Mouse (Mus musculus) kidney, adult 2 months (tissue): ENCODE results near the gene Slc7a1. TPM values are rescaled to one million over a fixed set of nuclear protein-coding genes. Genes with fewer than 3 reads are reported as not detected.
A peak's percentile ranks its signal among the peaks of the same experiment; 100 is the strongest.

Experiments used
- DNase-seq: peaks from one replicate; pipeline ENCODE4 v3.0.0; 2021
- H3K27ac ChIP-seq: fragments of 200-500 bp; 2 replicates; pipeline ENCODE4 v1.5.1; 2012; ENCODE audit warnings: low read depth, low read length, control low read depth, inconsistent platforms; ENCODE audit not compliant: insufficient read depth
- H3K27me3 ChIP-seq: fragments of 200-500 bp; replicated peaks from 2 replicates; pipeline ENCODE4 v1.6.1; 2012; ENCODE audit warnings: mild to moderate bottlenecking, moderate library complexity, low read length, inconsistent platforms; ENCODE audit not compliant: control insufficient read depth, insufficient read depth
- H3K36me3 ChIP-seq: fragments of 200-500 bp; 2 replicates; pipeline ENCODE4 v1.6.1; 2012; ENCODE audit warnings: mild to moderate bottlenecking, moderate library complexity, low read length, inconsistent platforms; ENCODE audit not compliant: control insufficient read depth, insufficient read depth
- H3K4me1 ChIP-seq: fragments of 200-500 bp; 2 replicates; pipeline ENCODE4 v1.6.1; 2011; ENCODE audit warnings: low read length; ENCODE audit not compliant: control insufficient read depth, insufficient read depth
- H3K4me3 ChIP-seq: fragments of 200-500 bp; 2 replicates; pipeline ENCODE4 v1.5.1; 2011; ENCODE audit warnings: mild to moderate bottlenecking, low read depth, low read length, control low read depth; ENCODE audit not compliant: insufficient read depth
- CTCF ChIP-seq: fragments of 200-500 bp; conservative IDR thresholded peaks from 2 replicates; pipeline ENCODE4 v1.5.1; 2011; ENCODE audit warnings: low read depth, mild to moderate bottlenecking, control low read depth, low read length, moderate library complexity, mixed read lengths; ENCODE audit not compliant: insufficient read depth, insufficient read length
- POLR2A ChIP-seq: fragments of 200-500 bp; IDR thresholded peaks from one replicate; pipeline ENCODE4 v1.6.1; 2011; ENCODE audit warnings: low read depth, low read length, control low read depth
- WGBS: fragments of 180-500 bp; shearing (Covaris S2); methylation state at CpG from one replicate; pipeline ENCODE4 v1.1.7; 2018; 5-methylcytosine and 5-hydroxymethylcytosine counted together
- polyA plus RNA-seq: library from polyadenylated mRNA; depleted of rRNA; stranded (reverse); fragments of >200 nt; gene quantifications from 2 replicates; pipeline ENCODE4 v1.2.3, GENCODE M21; 2012

Slc7a1 gene
- polyA plus RNA-seq, 1 experiment = 4.0 TPM

DNA sequence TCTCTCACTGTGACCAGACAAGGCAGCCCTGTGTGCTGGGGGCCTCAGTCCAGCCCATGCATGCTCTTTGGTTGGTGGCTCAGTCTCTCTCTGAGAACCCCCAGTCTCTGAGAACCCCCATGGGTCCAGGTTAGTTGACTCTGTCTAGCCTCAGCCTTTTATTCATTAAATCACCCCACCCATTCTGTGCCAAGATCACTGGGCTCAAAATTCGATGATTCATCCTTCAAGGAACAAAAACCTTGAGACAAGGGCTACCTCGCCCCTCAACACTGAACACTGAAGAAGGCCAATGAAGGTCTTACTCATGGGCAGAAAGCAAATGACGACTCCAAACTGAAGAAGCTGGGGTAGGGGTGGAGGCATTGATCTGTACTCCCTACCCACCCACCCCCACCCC, 31.9 kb downstream of the Slc7a1 start:
- Histone ChIP-seq H3K4me3 (no peak overlapping the region), H3K4me1 (no peaks in the 10 kb centered on the region; the same call in 1 of the 2 replicates), H3K36me3 (no peaks in the 10 kb centered on the region), H3K27ac (no peak overlapping the region), H3K27me3 (no peaks in the 10 kb centered on the region)
- DNase-seq = no peak
- TF ChIP-seq CTCF (no peak), POLR2A (no peak)
- 86% methylated on average over 3 of the region's 3 CpGs for WGBS

DNA sequence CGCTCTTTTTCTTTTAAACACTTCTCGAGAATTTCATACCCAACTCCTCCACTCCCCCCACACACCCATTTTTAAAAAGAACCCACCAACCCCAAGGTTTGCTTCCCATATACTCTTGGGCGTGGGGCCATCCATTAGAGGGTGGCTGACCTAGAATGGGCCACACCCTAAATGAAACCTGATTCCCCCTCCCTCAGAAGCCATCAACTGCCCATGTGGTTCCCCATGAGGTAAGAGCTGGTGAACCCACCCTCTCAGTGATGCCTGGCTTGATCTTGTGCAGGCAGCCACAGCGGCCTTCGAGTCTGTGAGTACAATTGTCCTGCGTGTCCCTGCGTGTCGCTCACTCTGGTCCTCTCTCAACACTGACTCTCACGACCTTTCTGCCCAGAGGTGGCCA, 33.2 kb downstream of the Slc7a1 start:
- H3K27me3 ChIP-seq = no peaks in the 10 kb centered on the region
- H3K4me3 ChIP-seq = no peak overlapping the region
- no peak overlapping the region for H3K27ac ChIP-seq
- no peak for DNase-seq
- no peak for TF ChIP-seq CTCF
- TF ChIP-seq POLR2A = no peak
- H3K36me3 ChIP-seq = no peaks in the 10 kb centered on the region
- WGBS = 87% methylated on average over 9 of the region's 9 CpGs
- no peaks in the 10 kb centered on the region; the same call in 1 of the 2 replicates for H3K4me1 ChIP-seq

DNA sequence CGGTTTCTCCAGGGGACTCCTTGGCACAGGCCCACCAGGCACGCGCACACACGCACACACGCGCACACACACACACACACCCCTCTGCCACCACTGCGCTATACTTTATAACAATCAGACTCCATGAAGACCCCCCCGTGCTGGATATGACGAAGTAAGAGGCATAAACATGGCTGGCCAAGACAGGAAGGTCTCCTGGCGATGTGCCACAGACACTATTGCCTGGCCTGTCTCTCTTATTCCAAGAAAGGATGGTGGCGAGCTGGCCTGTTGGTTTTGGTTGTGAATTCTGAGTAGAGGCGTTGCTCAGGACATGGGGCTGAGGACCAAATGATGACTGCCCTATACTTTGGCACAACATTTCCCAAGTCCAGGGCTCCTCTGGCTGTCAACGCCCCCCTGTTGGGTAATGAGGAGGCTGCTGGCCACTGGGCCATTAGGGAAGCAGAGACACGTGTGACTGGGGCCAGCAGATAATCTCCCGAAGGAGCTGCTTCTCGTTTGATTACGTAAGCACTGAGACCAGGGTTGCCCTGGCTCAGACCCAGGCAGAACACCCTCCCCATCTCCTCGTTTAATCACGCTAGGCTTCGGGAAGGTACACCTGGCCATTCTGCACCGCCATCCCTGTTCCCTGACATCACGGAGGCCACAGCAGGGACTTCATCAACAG, 36.1 kb downstream of the Slc7a1 start:
- Histone ChIP-seq H3K4me1 (no peaks in the 10 kb centered on the region; the same call in 1 of the 2 replicates), H3K27me3 (no peaks in the 10 kb centered on the region), H3K27ac (no peak overlapping the region), H3K4me3 (no peak overlapping the region), H3K36me3 (no peaks in the 10 kb centered on the region)
- 84% methylated on average over 22 of the region's 22 CpGs for WGBS
- TF ChIP-seq POLR2A (no peak), CTCF (no peak)
- DNase-seq = no peak

DNA sequence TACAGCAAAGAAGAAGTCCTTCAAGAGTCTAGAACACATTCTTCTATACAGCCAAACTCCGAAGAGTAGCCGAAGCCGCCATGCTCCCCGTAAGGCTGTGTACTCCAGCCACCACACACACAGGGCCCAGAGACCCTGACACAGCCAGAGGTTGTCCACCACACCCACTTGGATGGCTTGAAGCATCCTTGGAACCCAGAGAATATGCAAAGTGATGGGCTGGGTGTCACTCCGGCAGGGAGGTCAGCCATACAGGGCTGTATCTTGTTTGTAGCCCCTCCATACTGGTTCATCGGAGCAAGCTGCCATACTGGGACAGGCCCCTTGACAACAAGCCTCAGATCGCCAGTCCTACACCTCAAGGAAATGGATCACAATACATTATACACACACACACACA, 37.4 kb downstream of the Slc7a1 start:
- no peak for DNase-seq
- Histone ChIP-seq H3K27ac (peak overlapping the region; percentile 35; the same call in 1 of the 2 replicates), H3K4me1 (no peaks in the 10 kb centered on the region; the same call in 1 of the 2 replicates), H3K36me3 (no peaks in the 10 kb centered on the region), H3K4me3 (no peak overlapping the region), H3K27me3 (no peaks in the 10 kb centered on the region)
- TF ChIP-seq CTCF = no peak
- no peak for TF ChIP-seq POLR2A
- WGBS = 95% methylated on average over 7 of the region's 7 CpGs

DNA sequence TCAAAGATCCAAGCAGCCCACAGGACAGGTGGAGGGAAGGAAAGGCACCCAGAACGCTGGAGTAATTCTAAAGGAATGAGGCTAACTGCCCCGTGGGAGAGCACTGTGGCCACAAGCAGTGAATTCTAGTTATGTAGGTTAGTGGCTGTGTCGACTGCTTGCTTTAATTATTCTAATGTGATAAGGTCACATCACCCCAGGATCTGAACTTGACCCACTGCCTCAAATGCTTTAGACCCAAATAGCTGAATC, 38.0 kb downstream of the Slc7a1 start:
- Histone ChIP-seq H3K27ac (peak overlapping the region; percentile 35), H3K27me3 (no peaks in the 10 kb centered on the region), H3K4me1 (no peaks in the 10 kb centered on the region; the same call in 1 of the 2 replicates), H3K36me3 (no peaks in the 10 kb centered on the region), H3K4me3 (no peak overlapping the region)
- WGBS = 10% methylated on average over 3 of the region's 3 CpGs
- peak; percentile 34 for DNase-seq
- TF ChIP-seq POLR2A = no peak
- TF ChIP-seq CTCF = no peak

DNA sequence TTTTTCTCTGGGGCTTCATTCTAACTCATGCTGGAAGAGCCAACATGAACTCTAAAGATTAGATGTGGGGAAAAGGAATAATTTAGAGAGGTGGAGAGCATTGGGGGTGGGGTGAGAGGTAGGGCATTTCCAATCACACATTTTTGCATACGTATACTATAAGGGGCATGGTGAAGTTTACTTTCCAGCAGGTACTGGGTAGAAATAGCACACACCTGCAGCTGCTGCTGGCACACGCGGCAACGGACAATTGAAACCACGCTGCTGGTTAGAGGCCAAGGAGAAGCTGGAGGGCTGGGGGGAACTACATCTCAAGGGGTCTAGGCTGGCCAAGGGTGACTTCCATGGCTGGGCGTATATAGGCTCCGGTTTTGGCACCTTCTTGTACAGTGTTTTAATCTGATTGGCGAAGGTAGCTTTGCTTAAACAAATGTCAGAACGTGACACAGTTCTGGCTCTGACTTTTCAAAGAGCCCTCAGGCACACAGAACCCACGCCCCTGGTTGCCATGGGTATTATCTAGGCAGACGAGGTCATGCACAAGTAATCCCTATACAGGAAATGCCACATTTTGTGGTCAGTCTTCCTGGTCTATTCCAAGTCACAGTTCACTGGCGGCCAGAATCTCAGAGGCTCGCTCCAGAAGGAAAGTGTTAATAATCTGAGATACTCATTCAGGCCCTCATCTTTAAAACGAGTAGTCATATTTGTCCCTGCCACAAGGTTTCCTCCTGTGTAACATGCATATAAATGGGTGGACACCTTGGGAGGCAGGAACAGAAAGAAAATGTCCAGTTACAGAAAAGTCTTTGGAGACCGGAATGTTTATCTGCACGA, 38.6 kb downstream of the Slc7a1 start:
- no peak overlapping the region for H3K4me3 ChIP-seq
- TF ChIP-seq POLR2A (no peak), CTCF (no peak)
- H3K27me3 ChIP-seq = no peaks in the 10 kb centered on the region
- WGBS = 40% methylated on average over 16 of the region's 16 CpGs
- H3K36me3 ChIP-seq = no peaks in the 10 kb centered on the region
- DNase-seq = peak; percentile 66
- no peaks in the 10 kb centered on the region; the same call in 1 of the 2 replicates for H3K4me1 ChIP-seq
- peak overlapping the region; percentile 35 for H3K27ac ChIP-seq

DNA sequence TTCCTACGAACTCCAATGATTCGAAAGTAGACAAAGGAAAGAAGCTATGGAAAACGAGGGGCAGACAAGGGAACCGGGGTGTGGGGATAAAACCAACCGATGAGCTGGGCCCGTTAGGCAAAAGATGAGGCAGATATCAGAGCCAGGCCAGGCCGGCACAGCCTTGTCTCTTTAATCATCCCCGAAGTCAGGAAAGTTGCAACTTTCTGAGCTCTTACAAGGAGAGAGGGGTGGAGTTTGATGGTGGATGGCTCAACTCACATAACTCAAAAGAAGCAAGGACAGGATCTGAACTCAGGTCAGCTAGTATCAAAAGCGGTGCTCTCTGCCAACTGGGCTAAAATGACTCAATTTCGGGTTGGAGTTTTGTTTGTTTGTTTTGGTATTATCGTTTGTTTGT, 40.6 kb downstream of the Slc7a1 start:
- no peak for DNase-seq
- WGBS = 92% methylated on average over 11 of the region's 11 CpGs
- no peaks in the 10 kb centered on the region; the same call in 1 of the 2 replicates for H3K4me1 ChIP-seq
- H3K4me3 ChIP-seq = no peak overlapping the region
- no peaks in the 10 kb centered on the region for H3K36me3 ChIP-seq
- no peaks in the 10 kb centered on the region for H3K27me3 ChIP-seq
- no peak overlapping the region for H3K27ac ChIP-seq
- TF ChIP-seq POLR2A = no peak
- no peak for TF ChIP-seq CTCF
